Mouse (Mus musculus) heart, adult 2 months (tissue): ENCODE results near the gene Crtc3. TPM values are rescaled to one million over a fixed set of nuclear protein-coding genes. Genes with fewer than 3 reads are reported as not detected.
A peak's percentile ranks its signal among the peaks of the same experiment; 100 is the strongest.

ENCODE experiments used
- DNase-seq, 2 experiments: peaks; one replicate each; pipeline ENCODE4 v3.0.0; 2021
- H3K27ac ChIP-seq: fragments of 200-600 bp; 2 replicates; pipeline ENCODE4 v1.8.1; 2022
- H3K27me3 ChIP-seq: fragments of 200-500 bp; 2 replicates; pipeline ENCODE4 v1.6.1; 2012; ENCODE audit warnings: mild to moderate bottlenecking, low read length, inconsistent platforms, mixed read lengths; ENCODE audit not compliant: control insufficient read depth, insufficient read depth
- H3K36me3 ChIP-seq: fragments of 200-500 bp; 2 replicates; pipeline ENCODE4 v1.6.1; 2012; ENCODE audit warnings: low read length, inconsistent platforms; ENCODE audit not compliant: control insufficient read depth, insufficient read depth
- H3K4me1 ChIP-seq: fragments of 200-500 bp; 2 replicates; pipeline ENCODE4 v1.6.1; 2011; ENCODE audit warnings: low read length; ENCODE audit not compliant: control insufficient read depth, insufficient read depth
- H3K4me3 ChIP-seq: fragments of 200-600 bp; 2 replicates; pipeline ENCODE4 v1.8.1; 2022
- H3K79me2 ChIP-seq: fragments of 200-500 bp; replicated peaks from 2 replicates; pipeline ENCODE4 v1.6.1; 2012; ENCODE audit warnings: mild to moderate bottlenecking, inconsistent platforms, low read length, moderate library complexity, mixed read lengths; ENCODE audit not compliant: control insufficient read depth, insufficient read depth
- H3K9ac ChIP-seq: fragments of 200-500 bp; 2 replicates; pipeline ENCODE4 v1.6.1; 2012; ENCODE audit warnings: low read depth, mild to moderate bottlenecking, control low read depth, inconsistent platforms, low read length, mixed read lengths
- CTCF ChIP-seq: fragments of 200-600 bp; IDR thresholded peaks from 2 replicates; pipeline ENCODE4 v1.8.1; 2022; ENCODE audit warnings: antibody characterized with exemption, mild to moderate bottlenecking, moderate library complexity
- EP300 ChIP-seq: fragments of 200-500 bp; IDR thresholded peaks from 2 replicates; pipeline ENCODE4 v1.6.1; 2011; ENCODE audit warnings: low read depth, low read length, control low read depth; ENCODE audit not compliant: insufficient read depth
- POLR2A ChIP-seq: fragments of 200-500 bp; IDR thresholded peaks from 2 replicates; pipeline ENCODE4 v1.6.1; 2011; ENCODE audit warnings: mild to moderate bottlenecking, low read depth, low read length, control low read depth; ENCODE audit not compliant: insufficient read depth
- WGBS: fragments of 180-500 bp; shearing (Covaris S2); methylation state at CpG from one replicate; pipeline ENCODE4 v1.1.7; 2018; 5-methylcytosine and 5-hydroxymethylcytosine counted together
- intact Hi-C: fragments of 180-260 bp; cut with DNase I; formaldehyde crosslinking; loops from one replicate; pipeline ENCODE4 v1.15.1; 2025
- polyA plus RNA-seq: library from polyadenylated mRNA; depleted of rRNA; stranded (reverse); fragments of >200 nt; gene quantifications from 2 replicates; pipeline ENCODE4 v1.2.3, GENCODE M21; 2012
- total RNA-seq, 2 experiments: library from RNA; stranded (reverse); gene quantifications; 2 replicates each; pipeline ENCODE4 v1.2.3; 2021

Gene Crtc3
- total and polyA plus RNA-seq, 3 experiments: 11.0 to 14.3 (median 12.9) TPM

DNA sequence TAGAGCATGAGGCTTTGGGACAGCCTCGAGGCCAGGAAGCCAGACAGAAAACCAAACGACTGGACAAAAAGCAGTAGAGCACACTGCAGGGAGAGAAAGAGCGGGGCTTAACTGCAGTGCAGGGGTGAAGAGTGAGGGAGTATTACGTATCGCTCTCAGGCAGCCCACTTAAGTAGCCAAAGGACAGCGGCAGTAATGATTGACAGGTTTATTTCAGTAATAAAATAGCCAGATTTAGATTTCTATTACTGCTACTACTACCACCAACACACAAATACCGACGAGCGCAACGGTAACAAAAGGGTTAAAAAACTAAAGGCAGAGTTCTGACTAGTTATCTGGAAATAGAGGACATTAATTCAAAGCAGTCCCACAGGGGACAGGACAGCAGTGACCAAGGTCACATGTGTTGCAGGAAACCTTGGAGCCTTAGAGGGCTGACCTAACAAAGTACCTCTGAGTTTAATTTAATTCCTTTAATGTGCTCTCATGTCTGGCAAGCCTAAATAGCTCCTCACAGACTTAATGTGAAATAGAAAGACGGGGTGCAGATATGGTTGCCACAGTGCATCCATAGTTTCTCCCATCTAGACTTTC lies 76.4 kb downstream of the Crtc3 start:
- Histone ChIP-seq H3K36me3 (no peaks in the 10 kb centered on the region), H3K4me3 (no peak overlapping the region), H3K79me2 (no peaks in the 10 kb centered on the region), H3K4me1 (peaks cover 4% of the 10 kb centered on the region), H3K27me3 (no peaks in the 10 kb centered on the region), H3K27ac (peak overlapping the region; percentile 32), H3K9ac (no peak overlapping the region)
- no peak for DNase-seq
- intact Hi-C loops: loop anchor here (5.0 kb wide), 1 partner anchor 75 kb away; the partner anchor contains the start of gene Crtc3
- TF ChIP-seq POLR2A (no peak), EP300 (no peak), CTCF (no peak)
- 43% methylated on average over 11 of the region's 11 CpGs for WGBS

DNA sequence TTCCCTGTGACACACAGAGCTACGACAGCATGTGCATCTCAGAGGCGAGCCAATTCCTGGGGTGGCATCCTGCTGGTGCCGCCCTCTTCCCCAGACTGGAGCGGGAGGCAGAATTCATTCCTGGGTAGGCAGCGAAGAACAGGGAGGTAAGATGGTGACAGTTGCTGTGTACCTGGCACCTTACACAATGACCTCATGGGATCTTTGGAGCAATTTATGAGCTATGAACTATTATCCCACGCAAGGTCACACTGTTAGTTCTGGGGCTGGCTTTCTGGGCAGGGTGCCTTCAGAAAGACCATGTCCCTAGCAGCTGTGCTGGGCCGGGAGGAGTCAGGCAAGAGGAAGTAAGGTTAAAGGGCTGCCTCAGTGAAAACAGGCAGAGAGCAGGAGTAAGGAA lies 77.0 kb downstream of the Crtc3 start:
- no peak overlapping the region for H3K4me3 ChIP-seq
- 71% methylated on average over 7 of the region's 7 CpGs for WGBS
- intact Hi-C loops: loop anchor here (5.0 kb wide), 1 partner anchor 76 kb away; the partner anchor contains the start of gene Crtc3
- H3K4me1 ChIP-seq: peaks cover 4% of the 10 kb centered on the region
- no peak for DNase-seq
- H3K36me3 ChIP-seq: no peaks in the 10 kb centered on the region
- TF ChIP-seq CTCF (no peak), POLR2A (no peak)
- H3K9ac ChIP-seq: no peak overlapping the region
- no peaks in the 10 kb centered on the region for H3K79me2 ChIP-seq
- peak overlapping the region; percentile 32 for H3K27ac ChIP-seq
- no peaks in the 10 kb centered on the region for H3K27me3 ChIP-seq

DNA sequence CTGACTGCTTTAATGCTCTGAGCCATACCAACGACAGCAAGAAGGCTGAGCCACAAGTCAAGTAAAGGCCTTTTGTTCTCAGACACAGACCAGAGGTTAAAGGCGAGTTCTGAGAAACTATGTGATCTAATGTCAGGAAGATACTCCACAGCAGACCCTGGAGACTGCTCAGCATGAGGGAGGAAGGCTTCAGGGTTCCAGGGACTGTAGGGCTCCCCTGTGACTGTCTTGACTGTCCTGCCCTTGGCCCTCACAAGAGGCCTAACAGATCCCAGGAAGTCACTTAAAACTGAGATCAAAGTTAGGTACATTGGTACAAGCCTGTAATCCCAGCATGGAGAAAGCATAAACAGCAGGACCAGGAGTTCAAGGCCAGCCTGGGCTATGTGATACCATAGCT lies 81.2 kb downstream of the Crtc3 start:
- Histone ChIP-seq H3K36me3 (no peaks in the 10 kb centered on the region), H3K4me3 (no peak overlapping the region), H3K27me3 (no peaks in the 10 kb centered on the region), H3K9ac (no peak overlapping the region), H3K27ac (no peak overlapping the region), H3K4me1 (peaks cover 3% of the 10 kb centered on the region), H3K79me2 (no peaks in the 10 kb centered on the region)
- no peak for TF ChIP-seq EP300
- TF ChIP-seq CTCF: no peak
- TF ChIP-seq POLR2A: no peak
- intact Hi-C loops: no loop called here
- DNase-seq: no peak
- 63% methylated on average over 2 of the region's 2 CpGs for WGBS

DNA sequence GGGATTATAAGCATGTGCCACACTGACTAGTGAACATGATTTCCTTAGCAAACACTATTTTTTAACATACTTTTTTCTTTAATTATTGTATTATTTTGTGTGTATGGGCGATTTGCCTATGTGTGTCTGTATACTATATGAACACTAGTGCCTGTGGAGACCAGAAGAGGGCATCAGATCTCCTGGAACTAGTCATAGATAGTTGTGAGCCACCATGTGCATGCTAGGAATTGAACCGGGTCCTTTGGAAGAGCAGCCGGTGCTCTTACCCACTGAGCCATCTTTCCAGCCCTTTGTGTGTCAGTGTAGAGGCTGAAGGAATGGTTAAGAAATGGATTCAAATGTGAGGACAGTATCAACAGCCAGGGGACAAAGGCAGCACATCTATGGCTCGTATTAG lies 82.2 kb downstream of the Crtc3 start:
- H3K36me3 ChIP-seq: no peaks in the 10 kb centered on the region
- TF ChIP-seq CTCF (peak; percentile 41), EP300 (no peak)
- H3K27ac ChIP-seq: no peak overlapping the region
- no peak overlapping the region for H3K4me3 ChIP-seq
- no peaks in the 10 kb centered on the region for H3K79me2 ChIP-seq
- H3K27me3 ChIP-seq: no peaks in the 10 kb centered on the region
- H3K4me1 ChIP-seq: no peaks in the 10 kb centered on the region
- intact Hi-C loops: no loop called here
- no peak for DNase-seq
- no peak overlapping the region for H3K9ac ChIP-seq
- 85% methylated on average over 4 of the region's 4 CpGs for WGBS

- WGBS: 66% methylated on average over 10 of the region's 10 CpGs
- H3K27me3 ChIP-seq: no peaks in the 10 kb centered on the region
- no peak overlapping the region for H3K9ac ChIP-seq
- no peak overlapping the region; the same call in 1 of the 2 replicates for H3K27ac ChIP-seq
- H3K4me3 ChIP-seq: no peak overlapping the region
- DNase-seq: no peak
- no peaks in the 10 kb centered on the region for H3K36me3 ChIP-seq
- intact Hi-C loops: no loop called here
- no peak for TF ChIP-seq EP300
- no peak for TF ChIP-seq CTCF
- no peak for TF ChIP-seq POLR2A
- no peaks in the 10 kb centered on the region for H3K79me2 ChIP-seq
- no peaks in the 10 kb centered on the region for H3K4me1 ChIP-seq
These were observed 83.1 kb downstream of the Crtc3 start for GRCm38 (mm10) chr7:80605557-80605930.

GRCm38 (mm10) chr7:80604908-80605556 lies 83.6 kb downstream of the Crtc3 start:
- intact Hi-C loops: no loop called here
- no peaks in the 10 kb centered on the region for H3K27me3 ChIP-seq
- no peak overlapping the region for H3K4me3 ChIP-seq
- no peak overlapping the region; the same call in 1 of the 2 replicates for H3K27ac ChIP-seq
- H3K9ac ChIP-seq: no peak overlapping the region
- peak in 1 of 2 experiments; percentile 27 for DNase-seq
- H3K36me3 ChIP-seq: no peaks in the 10 kb centered on the region
- 54% methylated on average over 11 of the region's 11 CpGs for WGBS
- H3K79me2 ChIP-seq: no peaks in the 10 kb centered on the region
- no peaks in the 10 kb centered on the region for H3K4me1 ChIP-seq
- TF ChIP-seq CTCF: no peak
- TF ChIP-seq EP300: no peak
- TF ChIP-seq POLR2A: no peak
